Mouse (Mus musculus): ENCODE data around the gene Ppip5k2. TPM values are rescaled to one million over a fixed set of nuclear protein-coding genes. Genes with fewer than 3 reads are reported as not detected.

Ppip5k2 gene
- polyA plus RNA-seq, 1 experiment = 65.7 TPM

DNA sequence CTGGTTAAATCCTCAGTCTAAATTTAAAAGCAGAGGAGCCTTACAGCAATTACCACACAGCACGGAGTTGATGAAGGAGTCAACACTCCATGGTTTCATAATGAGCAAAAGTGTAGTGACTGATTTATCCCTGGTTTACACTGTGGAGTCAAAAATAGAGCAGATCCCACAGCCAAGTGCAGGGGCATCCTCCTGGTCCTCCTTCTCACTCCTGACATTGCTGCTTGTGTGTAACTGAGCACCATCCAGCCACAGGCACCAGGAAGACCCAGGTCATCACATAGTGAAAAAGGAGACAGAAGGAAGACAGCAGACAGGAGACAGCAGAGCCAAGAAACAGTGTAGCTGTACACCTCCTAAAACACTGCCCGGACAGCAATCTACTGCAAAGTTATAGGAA lies 112.4 kb downstream of the Ppip5k2 start:
- DNase-seq (ENCODE audit: low read depth) = no peak
- TF ChIP-seq CTCF (IDR thresholded peaks at IDR 0.05; ENCODE audit: borderline replicate concordance, extremely low read depth, insufficient read depth, insufficient read length) = no peak
- no peak for TF ChIP-seq POLR2A (IDR thresholded peaks at IDR 0.05; ENCODE audit: borderline replicate concordance, extremely low read depth, insufficient read depth, insufficient read length, poor library complexity, severe bottlenecking)

DNA sequence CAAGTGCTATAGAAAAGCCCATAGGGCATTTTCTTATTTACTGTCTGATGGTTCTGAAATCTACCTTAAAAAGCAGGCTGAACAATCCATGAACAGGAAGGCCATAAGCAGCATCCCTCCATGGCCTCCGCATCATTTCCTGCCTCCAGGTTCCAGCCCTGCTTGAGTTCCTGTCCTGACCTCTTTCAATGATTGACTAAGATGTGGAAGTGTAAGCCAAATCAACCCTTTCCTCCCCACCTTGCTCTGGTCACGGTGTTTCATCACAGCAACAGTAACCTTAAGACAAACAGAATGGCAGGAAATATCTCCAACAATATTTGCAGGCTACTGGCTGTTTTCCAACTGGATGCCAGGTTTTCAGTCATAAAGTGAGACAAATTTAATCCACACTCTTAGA lies 113.0 kb downstream of the Ppip5k2 start:
- no peak for DNase-seq (ENCODE audit: low read depth)
- TF ChIP-seq CTCF (IDR thresholded peaks at IDR 0.05; ENCODE audit: borderline replicate concordance, extremely low read depth, insufficient read depth, insufficient read length) = no peak
- TF ChIP-seq POLR2A (IDR thresholded peaks at IDR 0.05; ENCODE audit: borderline replicate concordance, extremely low read depth, insufficient read depth, insufficient read length, poor library complexity, severe bottlenecking) = no peak

Other genes starting within 250 kb of the Ppip5k2 start
- 44.4 and 53.5 TPM in 2 replicates for gene D1Ertd622e, start 108.3 kb downstream of the Ppip5k2 start, polyA plus RNA-seq (2012; rRNA removed)
- 6.7 and 6.8 TPM in 2 replicates for gene Gin1, start 239 bp downstream of the Ppip5k2 start, polyA plus RNA-seq (2012; rRNA removed)